Mouse (Mus musculus) 3134 (cell line): ENCODE measurements at regions not wholly inside any gene's neighbourhood (a gene's known extent, or its start where the extent isn't known, plus 50 kb on each side); places are given as distances from the start of the nearest gene placed in this dataset.

Experiments used
- DNase-seq: peaks from one replicate; pipeline ENCODE4 v3.0.0-alpha.2; 2011; ENCODE audit warnings: low spot score; ENCODE audit not compliant: insufficient read length; ENCODE audit errors: extremely low read depth

DNA sequence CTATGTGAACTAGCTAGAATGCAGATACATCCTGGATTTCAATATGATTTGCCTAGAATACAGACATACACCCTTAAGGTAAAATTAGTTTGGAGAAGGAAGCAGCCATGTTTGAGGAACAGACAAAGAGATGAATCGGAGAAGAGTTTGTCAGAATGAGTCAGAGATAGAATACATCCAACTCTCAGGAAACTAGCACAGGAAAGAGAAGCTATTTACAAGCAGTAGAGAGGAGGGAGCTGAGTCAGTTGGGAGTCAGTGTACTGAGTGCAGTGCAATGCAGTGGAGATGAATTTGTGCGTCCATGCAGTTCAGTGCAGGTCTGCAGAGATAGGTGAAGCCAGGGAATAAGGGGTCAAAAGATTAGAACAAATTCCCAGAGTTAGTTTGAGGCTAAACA is 205.5 kb upstream of the Hand2 start:
- DNase-seq: no peak

DNA sequence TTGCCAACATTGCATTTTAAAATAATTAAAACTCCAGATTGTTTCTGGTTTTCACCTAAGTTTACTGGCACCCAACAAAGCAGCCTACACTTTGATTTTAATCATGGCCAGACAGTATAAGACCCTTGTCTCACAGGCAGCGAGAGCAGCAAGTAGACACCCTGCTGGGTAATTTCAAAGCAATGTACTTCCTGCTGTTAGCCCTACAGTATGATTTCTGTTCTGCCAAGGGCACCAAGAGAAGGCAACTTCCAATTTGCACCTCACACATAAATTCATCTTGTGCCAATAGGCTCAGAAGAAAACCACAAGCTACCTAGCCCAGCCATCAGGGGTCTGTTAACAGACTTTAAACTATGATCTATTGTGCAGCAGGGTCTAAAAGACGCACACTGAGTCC is 186.7 kb upstream of the Hand2 start:
- DNase-seq: no peak

DNA sequence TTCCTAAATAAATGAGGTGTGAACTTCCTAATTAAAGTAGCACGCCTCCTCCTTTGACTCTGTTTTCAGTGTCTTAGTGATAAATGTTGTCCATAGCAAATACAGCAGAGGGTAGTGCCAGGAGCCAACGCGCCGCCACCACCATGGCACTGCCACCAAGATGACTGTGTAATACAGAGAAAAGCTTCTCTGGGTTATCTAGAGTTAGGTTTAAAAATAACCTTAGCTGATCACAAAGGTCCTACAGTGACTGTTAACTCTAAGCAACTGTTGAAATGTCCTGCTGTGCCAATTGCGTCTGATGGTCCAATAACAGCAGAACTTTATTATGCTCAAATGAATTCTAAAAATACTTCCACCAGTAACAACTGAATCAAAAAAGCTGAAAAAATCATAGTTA is 186.1 kb upstream of the Hand2 start:
- no peak for DNase-seq

DNA sequence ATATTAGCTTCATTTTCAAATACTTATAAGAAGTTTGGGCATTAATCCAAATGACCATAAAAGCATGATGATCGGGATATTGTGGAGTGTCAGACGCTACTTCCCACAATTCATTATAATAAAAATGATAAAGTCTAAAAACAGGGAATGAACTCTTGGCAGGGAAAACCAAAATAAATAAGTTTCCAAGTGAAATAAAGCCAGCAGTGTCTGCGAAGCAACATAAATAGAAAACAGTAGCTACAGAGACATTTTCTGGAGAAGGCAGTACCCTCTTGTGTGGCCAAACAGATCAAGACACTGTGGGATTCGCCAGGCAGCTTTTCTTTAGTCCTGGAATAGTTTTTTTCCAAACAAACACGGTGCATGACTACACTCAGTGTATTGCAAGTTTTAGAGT is 172.7 kb upstream of the Hand2 start:
- no peak for DNase-seq

DNA sequence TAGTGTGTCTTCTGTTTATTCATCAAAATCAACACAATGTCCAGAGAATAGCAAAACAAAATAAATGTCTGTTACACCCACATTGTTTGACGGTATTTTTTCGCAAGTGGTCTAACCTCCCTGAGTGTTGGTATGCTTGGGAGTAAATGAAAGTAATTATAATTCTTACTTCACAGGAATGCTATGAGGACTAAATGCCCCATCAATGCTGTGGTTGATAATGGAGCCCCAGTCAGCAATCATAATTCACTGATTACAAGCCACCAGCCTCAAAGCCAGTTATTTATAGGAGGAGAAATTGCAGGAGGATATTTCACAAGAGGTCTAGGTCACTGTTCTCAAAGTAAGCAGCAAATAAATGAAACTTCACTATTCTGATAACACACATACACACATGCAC is 129.6 kb upstream of the Hand2 start:
- no peak for DNase-seq

DNA sequence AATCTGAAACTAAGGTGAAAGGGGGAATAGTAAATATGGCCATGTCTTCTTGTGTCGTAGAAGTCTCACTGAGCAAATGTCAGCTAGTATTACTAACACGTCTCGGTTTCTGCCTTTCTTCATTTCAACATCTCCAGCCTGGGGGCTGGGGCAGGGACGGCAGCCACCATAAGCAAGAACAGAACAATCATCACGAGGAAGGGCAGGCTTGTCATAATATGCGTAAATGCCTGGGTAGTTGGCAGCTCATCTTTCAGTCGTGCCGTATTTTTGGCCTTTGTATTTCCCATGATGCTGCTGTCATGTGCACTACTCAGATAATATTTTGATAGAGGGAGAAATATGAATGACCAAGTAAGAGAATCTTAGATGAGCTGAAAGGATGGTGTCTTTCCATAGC is 120.5 kb upstream of the Hand2 start:
- no peak for DNase-seq

DNA sequence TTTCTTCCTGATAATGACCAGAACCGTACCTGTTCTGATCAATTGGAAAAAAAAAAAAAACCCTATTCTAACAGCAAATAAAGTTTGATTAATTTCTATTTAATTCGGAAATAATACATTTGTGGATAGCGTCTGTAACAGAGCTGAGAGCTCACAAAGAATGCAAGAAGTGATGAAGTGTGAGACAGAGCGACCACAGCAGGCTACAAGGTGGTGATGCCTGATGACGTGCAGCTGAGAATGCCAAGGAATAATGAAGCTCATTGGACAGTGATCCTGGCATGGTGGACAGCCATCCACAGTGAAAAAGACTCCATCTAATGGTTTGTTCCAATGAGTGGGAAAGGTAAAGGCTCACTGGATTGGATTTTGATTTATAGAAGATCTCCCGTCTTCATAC is 111.2 kb upstream of the Hand2 start:
- DNase-seq: no peak

DNA sequence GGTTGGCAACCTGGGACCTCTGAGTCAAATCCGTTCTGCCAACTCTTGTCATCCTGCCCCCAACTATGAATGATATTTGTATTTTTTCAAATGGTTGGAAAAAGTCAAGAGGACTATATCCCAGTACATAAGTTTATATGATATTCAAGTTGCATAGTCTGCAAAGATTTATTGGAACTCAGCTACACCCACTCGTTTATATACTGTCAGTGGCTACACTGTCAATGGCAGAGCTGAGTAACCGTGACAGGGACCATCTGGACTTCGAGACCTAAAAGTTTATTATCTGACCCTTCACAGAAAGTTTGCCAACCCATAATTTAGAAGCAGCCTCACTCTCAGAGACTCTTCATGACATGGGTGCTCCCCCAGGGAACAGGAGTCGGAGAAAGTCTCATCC is 107.7 kb upstream of the Hand2 start:
- DNase-seq: no peak

DNA sequence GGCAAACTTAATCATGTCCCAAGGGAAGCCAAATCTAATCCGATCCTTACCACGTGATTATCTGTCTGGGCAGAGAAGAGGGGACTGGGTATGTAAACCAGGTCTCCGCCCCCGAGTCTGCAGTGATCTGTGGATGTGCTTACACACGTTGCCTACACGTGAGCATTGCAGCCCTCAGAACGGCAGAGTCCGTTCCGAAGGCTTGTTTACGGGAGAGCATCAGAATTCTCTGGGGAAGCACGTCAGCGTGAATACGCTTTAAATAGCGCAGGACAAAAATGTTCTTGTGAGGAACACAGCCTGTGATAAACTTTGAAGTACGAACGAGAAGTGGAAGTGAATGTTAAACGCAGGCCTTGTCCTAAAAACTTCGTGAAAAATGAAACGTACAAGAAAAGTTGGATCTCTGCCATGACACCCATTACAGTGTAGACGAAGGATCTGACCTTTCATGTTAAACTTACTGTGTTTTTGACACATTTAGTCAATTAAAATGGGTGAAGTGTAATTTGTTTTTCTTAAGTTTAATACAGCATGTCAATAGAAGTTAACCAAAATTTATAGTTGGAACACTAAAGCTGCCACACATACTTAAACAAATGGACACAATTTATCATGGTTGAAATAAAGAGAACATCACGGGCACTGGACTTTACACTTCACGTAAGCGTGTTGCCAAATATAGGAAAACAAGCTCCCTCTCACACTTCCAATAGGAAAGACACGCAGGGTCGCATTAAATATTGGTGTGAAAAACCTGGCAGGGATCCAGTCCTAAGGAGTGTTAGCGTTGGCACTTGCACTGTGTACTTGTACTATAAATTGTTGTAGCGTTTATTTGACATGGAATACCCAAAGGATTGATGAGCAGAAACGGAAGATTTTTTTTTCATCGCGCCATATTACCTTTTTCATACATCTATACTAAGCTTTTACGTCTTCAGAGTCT is 106.5 kb upstream of the Hand2 start:
- no peak for DNase-seq

DNA sequence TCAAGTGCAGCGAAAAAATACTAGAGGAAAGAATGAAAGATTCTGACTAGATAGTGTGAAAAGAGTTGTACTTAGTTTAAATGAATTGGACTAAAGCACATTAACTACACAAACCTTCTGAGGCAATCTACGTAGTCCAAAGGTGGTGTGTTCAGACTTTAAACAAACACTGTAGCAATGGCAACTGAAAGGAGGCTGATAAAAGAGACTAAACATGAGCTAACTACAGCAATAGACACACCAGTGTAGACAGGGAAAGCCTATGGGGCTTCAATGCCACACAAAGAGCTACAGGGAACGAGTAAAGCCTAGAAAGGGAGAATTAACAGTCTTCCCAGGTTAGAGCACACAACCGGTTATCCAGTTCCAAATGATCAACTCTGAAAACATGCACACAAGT is 90.2 kb upstream of the Hand2 start:
- no peak for DNase-seq

DNA sequence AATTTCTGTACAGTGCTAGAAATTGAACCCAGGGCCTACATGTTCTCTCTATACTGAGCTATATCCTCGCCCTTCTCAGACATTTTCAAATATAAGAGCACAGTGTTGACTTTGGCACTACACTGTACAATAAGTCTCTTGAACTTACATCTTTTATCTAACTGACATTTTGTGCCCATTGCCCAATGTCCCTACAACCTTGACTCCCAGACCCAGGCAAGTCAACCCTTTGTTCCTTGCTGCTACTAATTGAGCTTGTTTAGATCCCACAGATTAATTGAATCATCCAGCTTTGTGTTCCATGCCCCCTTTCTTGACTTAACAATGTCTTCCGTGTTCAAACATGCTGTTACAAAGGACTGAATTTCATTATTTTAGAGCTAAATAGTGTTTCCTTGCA is 78.5 kb upstream of the Hand2 start:
- DNase-seq: no peak

DNA sequence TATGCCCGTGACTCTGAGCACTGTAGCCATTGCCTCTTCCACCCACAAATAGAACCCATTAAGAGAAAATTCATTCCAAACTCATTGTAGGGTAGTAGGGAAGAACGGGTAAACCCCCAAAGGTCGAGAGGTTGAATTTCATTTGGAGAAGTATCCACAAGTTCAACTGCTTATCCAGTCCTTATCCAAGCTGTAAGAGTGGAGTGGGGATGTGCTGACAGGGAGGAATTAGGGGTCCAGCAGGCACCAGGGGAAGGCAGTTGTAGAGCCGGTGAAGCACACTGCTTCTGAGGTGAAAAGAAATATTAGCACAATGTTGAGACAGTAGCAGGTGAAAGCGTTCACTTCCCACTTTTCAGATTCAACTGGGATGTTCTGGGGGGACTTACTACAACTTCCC is 71.7 kb upstream of the Hand2 start:
- DNase-seq: no peak
